Mouse (Mus musculus) T-helper 17 cell (primary cell): Measurements from ENCODE around the gene Mamdc2.
"Not testable (repeated sequence)": the region's sequence is repeated elsewhere in the genome, so short reads cannot be mapped to it uniquely, and the experiment has no call there.

ENCODE experiments used
- in situ Hi-C, 2 experiments: fragments of 300-600 bp; cut with MboI, MseI; formaldehyde crosslinking; loops; 1 replicate in 1 of 2; 2 replicates in 1 of 2; pipeline ENCODE4 v1.15.1; 2025; ENCODE audit warnings: high pct_unique_total_duplicates in 2 of 2

Gene Mamdc2

DNA sequence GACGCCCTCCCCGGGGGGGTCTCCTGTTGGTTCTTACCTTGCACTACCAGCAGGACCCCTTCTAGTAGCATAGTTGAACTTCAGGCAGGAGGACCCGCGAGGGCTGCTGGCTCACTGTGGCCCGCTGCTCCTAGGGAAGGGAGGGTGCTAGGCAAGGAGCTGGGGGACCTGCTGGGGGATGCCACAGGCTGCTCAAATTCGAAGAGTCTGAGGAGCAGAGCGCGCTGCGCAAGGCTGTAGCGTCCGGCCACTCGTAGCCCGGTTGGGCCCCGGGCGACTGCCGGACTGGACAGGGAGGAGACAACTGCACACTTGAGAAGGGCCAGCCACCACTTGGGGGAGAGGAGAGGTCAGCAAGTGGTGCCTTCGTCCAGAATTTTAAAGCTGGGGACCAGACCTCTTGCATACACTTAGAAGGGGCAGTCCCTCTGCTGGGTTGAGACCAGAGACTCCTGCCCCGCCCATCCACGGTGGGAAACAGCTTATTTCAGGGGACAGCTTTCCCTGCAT lies at the start of gene Mamdc2:
TSS of gene Mamdc2 (minus strand) at position 455 of the 510 bp plus-strand sequence.
- in situ Hi-C loops = no loop called here

DNA sequence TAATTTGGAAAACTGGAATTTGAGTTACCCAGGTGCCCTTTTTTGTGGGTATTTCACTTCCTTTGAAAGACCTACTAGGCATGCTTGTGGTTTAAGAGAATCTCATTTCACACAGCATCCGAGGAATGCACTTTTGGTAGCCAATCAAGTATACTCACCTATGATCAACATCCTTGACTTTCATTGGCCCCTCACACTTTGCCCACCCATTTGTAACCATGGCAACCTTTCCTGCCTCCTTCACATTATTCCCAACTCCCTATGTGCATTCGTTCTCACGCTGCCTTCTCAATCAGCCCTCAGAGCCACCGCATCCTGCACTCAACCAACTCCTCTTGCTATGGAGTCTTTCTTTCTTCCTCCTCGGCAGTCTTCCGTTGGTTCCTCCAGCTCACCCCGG lies 49.8 kb upstream of the Mamdc2 start:
- in situ Hi-C loops = no loop called here

DNA sequence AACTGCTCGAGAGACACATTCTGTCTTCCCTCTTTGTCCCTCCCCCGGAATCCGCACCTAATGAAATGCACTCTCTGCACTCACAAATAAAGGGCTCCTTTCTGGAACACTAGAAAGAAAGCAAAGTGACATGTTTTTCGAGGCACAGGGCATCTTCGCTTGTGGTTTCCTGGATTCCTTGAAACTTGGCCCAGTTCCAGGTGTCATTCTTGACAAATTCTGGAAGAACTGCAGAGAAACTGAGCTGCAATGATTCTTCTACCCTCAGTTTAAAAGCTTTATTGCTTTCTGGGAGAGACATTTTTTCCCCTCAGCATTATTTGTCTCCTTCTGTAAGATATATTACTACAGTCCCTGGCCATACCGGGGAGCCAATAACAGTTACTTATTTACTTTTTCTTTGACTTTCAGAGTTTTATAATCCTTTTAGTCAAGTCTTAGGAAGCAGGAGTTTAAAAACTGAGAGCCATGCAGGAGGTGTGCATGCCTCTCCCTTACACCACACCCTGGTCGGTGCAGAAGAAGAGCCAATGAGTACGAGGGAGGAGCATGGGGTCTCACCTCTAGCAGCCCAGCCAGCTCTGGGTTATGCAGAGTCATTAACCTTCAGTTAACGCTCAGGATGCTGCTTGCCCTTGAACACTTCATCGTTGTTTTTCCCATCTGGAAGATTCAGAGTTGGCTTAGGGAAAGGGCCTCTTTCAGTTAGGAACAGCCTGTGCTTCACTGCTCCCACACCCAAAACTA lies 49.1 kb upstream of the Mamdc2 start:
- in situ Hi-C loops = no loop called here

DNA sequence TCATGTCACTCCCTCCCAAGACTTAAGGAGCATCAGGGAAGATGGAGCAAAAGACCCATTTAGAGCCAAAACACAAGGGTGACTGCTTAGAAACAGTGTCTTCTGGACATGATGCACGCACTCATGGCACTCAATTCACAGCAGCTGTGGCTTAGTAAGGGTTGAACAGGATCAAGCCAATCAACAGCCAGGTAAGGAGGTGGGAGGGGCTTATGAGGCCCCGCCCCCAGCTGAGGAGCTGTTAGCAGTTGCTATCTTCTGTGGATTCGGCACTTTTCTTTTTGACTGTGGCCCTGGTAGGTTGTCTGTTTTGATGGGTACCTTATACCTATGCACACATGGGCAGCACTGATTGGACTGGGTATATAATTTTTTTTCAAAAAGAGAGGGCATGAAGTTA lies 48.3 kb upstream of the Mamdc2 start:
- in situ Hi-C loops = no loop called here

DNA sequence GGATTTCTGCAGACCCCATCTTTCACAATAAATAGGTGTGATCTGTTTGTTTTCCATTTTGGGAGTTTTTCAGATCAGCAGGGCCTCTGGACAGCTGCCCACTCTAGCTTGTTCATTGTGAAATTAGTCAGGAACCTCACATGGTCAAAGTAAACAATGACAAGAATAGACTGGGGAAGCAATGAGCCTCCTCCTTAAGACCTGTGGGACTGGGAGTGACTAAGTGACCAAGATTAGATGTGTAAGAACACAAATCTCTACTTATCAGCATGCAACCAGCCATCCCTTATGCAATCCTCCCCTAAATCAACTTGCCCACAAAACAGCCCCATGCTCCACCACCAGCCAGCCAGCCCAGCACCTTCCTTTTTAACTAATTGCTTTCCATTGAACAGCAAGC lies 44.4 kb upstream of the Mamdc2 start:
- in situ Hi-C loops = no loop called here

DNA sequence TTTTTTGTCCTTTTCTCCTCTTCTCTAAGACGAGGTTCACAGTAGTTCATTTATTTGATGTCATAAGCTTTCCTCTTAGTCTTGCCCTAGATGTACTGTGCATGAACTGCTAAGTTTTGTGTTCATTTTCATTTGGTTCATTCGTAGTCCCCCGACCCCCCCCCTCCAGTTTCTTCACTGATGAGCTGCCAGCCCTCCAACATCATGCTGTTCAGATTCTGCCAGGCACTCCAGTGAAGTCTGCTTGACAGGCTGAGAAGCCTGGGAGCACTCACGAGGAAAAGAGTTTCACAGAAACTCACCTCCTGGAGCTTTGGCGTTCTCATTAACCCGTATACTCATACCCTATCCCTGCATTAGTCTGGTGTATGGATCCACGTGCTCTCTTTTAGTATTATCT lies 42.5 kb upstream of the Mamdc2 start:
- in situ Hi-C loops = not testable (repeated sequence)

DNA sequence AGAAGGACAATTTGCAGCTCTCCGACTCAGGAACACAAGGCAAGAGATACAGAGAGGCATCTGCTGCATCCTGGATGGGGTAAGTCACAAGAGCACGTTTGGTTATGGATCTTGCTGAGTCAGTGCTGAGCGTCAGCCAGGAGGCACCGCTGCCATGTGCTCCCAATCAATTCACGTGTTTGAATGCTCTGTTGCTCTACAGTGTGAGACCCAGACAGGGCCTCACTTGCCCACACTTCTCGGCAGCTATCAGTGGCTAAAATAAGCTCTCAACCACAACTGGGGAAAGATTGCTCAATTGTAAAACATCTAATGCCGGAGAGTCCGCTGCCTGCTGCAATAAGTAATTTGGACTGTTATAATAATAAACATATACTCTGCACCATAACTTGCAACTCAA lies 41.5 kb upstream of the Mamdc2 start:
- in situ Hi-C loops = no loop called here

DNA sequence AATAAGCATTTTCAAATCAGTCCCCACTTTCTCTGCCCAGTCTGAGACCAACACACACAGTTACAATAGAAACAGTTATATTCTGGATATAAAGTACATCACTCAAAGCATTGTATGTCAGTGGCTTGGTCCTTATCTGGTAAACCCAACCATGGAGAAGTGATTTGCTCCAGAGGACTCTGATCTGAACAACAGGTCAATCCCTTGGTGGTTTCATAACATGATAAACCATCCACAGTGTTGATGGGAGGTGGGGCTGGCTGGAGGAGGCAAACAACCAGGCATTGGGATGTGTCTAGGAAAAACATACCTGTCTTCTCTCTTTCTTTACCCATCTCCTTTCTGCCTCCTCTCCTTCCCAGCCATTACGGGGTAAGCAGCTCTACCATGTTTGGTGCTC lies 39.2 kb upstream of the Mamdc2 start:
- in situ Hi-C loops = no loop called here

DNA sequence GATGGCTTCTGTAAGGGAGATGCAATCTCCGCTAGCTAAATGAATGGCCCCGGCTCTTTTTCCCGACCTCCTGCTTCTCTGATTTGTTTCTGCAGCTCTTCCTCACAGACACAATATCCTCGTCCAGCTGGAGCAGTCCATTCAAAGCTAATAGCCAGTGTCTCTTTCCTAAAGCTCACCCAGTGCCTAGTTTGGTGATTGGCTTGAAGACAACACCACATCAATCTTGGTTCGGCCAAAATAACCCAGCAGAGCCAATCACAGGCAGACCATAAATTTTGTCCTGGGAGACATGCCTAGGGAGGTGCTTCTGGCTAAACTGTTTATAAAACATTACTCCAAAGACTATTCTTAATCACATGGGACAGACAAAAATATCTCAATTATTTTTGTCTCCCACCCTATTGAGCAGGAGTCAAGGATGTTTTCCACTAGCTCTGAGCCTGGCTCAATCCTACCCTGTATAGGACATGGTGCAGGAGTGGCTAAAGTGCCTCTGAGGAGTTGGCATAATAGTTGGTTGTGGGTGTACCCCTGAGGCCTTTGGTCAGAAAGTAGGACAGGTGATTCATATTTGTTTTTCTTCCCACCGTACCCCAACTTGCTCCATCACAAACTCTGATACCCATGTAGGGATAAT lies 38.5 kb upstream of the Mamdc2 start:
- in situ Hi-C loops = no loop called here

DNA sequence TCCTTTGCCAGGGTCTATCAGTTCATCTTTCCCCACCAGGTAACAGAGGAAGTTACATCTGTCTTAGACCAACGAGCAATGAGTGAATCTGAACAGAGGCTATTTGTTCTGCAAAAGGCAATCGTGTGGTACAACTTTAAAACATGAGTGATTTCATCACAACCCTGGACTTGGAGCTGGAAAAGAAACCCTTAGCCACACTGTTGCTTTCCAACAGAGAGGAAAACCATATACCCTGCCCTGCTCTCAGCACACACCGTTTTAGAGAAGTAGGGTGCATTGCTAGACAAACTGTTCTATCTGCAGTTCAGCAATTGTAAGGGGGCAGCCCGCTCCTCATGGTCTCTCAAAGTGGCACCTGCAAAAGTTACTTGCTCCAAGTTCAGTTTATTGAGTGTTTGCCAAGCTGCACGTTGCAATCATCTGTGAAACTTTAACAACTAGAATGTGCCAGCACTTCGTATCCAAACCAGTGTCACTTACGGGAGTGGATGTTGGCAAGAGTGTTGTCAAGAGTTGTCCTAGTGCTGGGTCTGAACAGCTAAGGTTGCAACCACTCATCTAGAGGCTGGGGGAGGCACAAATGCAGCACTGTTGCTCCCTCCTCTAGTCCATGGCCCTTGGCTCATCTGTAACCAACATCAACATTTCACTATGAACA lies 37.8 kb upstream of the Mamdc2 start:
- in situ Hi-C loops = no loop called here

DNA sequence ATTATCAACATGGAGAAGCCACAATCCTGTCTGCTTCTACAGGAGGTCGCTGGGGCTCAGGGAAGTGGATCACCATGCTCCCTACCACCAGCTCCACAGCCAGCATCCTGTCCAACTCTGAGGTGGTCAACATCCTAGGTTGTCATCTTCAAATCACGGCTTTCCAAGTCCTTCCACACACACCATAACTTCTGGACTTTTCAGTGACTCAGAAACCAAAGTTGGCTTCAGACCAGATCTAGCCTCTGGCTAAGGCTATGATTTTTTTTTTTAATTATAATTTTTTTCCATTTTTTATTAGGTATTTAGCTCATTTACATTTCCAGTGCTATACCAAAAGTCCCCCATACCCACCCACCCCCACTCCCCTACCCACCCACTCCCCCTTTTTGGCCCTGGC lies 34.3 kb upstream of the Mamdc2 start:
- in situ Hi-C loops = not testable (repeated sequence)

DNA sequence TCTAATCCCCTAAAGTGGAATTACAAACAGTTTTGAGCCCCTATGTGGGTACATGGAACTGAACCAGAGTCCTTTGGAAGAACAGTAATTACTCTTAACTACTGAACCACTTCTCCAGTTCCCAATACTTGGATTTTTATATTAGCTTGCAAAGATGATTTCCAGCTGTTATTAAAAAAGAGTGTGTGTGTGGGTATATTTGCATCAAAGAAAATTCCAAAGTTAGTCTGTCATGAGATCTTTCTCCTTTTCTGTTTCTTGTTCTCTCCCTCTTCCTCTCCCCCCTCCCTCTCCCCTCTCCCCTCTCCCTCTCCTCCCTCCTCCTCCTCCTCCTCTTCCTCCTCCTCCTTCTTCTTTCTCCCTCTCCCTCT lies 31.3 kb upstream of the Mamdc2 start:
- in situ Hi-C loops = no loop called here

DNA sequence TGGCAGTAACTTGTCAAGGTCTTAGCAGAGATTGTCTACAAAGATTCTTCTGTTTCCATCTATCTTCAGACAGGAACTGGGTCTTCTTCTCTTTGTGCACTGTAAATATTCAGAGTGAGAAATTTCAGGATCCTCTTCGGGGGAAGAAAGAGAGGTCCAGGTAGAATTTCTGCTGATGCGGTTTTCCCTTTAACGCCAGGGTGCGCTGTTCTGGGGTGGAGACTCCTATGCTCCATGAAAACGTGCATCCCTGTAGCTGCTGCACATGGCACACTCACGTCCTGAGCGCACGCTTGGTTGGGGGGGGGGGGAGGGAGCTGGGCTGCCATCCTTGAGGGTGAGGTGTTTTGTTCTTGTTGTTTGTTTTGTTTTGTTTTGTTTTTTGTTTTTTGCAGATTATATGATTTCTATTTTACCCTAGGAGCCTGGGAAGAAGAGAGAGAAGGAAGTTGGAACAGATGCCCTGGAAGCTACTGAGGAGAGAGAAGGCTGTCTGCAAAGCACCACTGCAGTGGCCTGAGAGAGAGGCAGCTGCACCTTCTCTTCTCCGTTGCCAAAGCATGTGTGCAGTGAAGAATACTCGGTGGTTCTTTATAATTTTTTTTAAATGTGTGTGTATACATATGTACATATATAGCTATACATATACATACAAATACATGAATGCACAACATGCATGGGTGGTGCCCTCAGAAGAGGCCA lies 30.8 kb upstream of the Mamdc2 start:
- in situ Hi-C loops = no loop called here

DNA sequence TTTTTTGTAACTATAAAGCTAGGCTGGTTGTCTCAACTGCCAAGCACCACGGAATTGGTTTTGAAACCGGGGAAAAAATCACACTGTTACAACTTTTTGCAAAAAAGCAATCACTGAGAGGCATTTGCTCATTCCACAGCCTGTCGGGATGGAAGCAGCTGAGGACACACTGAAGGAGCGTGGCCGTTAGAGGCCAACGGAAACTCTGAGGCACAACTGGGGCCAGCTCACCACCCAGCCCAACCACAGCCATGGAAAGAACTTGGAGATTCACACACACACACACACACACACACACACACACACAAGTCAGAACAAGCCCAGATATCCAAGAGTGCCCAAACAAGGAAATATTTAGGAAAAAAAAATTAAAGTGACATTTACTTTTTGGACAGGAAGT lies 29.6 kb upstream of the Mamdc2 start:
- in situ Hi-C loops = no loop called here

DNA sequence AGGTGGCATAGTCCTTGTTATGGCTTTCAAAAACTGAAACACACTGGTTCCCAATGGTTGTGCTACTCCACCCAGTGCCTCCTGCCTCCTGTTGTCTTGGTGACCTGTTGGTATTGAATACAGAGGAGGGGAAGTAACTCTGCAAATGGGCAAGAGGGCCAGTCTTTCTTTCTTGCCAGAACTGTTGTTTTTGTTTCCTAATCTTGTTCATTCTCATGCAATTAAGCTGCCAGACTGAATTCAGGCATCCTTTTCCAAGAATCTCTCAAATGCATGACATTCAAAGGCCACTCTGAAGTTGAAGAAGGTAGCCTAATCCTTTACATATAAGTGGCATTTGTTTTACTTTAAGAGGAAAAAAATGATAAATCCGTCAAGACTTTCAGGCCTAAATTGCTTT lies 19.6 kb upstream of the Mamdc2 start:
- in situ Hi-C loops = no loop called here

DNA sequence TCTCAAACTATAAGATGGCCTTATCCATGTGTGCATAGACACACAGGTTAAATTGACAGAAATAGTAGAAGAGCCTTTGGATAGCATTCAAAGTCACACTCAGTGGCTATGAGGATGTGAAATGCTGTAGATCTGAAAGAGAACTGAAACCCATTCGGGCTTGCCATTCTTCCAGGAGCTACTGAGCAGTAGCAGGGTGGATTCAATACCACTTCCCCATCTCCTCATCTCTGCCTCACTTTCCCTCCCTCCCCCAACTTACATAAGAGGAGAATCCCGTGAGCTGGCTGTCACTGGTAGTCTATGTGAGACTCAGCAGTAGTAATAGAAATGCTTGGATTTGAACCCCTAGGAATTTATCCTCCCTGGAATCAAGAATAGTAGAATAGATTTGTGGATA lies 18.8 kb upstream of the Mamdc2 start:
- in situ Hi-C loops = no loop called here

DNA sequence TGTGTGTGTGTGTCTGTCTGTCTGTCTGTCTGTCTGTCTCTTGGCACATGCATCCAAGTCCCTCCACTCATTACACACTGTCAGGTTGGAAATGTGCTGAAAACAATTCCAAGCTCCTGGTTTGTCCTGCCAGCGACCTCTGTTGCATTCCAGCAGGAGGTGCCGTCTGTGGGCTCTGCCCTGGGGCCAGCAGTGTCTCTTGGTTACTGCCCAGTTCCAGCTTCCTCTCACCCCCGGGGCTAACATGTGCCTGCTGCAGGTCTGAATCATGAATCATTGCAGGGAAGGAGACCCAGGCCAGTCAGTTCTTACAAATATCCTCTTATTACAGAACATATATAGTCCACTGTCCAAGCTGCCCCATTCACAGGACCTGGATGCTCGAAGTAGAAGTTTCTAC lies 9.2 kb upstream of the Mamdc2 start:
- in situ Hi-C loops = no loop called here

DNA sequence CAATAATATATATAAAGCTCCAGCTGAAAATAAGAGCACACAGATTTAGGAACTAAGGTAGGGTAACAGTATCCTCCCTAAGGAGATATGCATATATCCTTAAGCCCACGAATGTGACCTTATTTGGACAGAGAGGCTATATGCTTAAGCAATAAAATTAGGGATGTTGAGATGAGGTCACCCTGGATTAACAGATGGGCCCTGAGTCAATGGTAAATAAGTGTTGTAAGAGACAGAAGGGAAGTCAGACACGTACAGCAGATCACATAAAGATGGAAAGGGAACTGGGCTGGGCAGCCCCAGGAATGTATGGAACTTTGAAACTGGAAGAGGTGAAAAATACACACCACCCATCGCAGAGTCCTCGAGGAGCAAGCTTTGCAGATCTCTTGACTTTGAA lies 3.1 kb upstream of the Mamdc2 start:
- in situ Hi-C loops = no loop called here

DNA sequence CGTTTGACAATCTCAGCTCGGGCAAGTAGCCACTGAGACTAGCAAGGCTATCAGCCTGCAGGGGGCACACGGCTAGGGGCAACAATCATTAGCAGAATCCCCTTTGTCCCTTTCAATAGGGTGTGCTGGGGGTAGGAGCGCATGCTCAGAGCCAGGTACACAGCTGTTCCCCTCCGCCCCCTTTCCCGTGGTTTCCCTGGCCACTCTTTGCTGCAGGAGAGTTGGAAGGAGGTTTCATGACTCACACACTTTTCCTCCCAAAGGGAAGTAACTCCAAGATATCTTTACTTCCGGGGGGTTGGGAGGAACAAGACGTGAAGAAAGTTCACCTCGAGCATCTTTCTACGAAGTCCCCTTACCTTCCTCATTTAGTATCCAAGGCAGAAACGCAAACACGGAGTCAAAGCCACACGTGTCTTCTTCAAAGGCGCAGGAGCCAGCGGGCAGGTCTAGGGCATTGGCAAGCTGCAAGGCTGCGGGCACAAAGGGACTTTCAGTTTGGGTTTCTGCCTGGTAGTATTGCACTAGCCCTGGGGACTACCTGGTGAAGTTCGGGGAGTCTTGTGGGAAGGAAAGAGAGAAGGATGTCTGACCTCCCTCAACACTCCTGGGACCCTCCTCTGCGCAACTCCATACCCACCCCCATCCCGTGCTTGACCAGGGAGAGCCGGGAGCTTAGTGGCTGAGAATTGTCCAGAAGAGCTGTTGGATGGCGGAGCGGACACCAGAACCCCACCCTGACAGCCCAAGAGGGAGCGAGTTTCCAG lies 838 bp downstream of the Mamdc2 start:
- in situ Hi-C loops = no loop called here

DNA sequence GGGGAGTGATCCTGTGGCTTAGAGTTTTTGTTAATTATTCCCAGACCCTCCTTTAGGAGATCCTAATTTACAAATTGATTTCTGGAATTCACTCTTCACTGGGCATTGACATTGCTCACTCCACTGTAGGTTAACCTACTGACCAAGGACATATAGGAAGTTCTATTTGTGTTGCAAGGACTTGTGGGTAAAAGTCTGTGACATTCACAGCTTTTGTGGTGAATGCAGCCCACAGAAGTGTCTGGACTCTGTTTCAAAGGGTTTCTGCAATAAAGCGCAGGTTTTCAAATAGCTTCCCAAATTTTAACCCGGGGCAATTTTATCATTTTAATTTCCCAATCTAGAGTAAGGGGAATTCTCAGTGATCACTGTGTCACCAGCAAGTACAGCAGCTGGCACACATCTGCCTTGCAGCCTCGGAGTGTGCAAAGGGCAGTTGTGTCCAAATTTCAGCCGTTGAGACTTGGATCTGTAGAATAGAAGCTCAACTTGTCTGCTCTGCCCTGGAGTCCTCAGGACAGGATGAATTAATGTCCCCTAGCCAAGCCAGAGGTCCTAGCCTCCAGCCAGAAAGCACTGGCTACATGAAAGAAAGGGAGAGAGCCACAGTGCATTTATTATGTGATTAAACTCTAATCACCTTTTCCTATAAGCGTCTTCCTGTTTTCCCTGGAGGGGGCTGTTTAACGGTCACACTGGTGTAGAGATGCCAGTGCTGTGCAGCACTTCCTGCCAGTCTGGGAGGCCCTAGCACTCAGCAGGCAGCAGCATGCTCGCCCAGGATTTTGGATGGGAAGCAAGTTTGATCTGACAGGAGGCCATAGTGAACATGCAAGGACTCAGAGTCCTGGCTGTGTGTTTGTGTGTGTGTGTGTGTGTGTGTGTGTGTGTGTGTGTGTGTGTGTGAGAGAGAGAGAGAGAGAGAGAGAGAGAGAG lies 3.1 kb downstream of the Mamdc2 start:
- in situ Hi-C loops = no loop called here
